Mouse (Mus musculus) megakaryocyte, embryonic 14.5 days (primary cell): ENCODE measurements around the gene Gusb. TPM values are rescaled to one million over a fixed set of nuclear protein-coding genes. Genes with fewer than 3 reads are reported as not detected.

ENCODE experiments used
- H3K27me3 ChIP-seq: replicated peaks from 2 replicates; pipeline ENCODE3; 2012; ENCODE audit warnings: inconsistent platforms
- H3K36me3 ChIP-seq: replicated peaks from 2 replicates; pipeline ENCODE3; 2012; ENCODE audit warnings: low read length, inconsistent platforms, mixed read lengths
- H3K4me1 ChIP-seq: 2 replicates; pipeline ENCODE4 v1.6.1; 2012; ENCODE audit warnings: inconsistent platforms
- H3K4me3 ChIP-seq: replicated peaks from 2 replicates; pipeline ENCODE3; 2012; ENCODE audit warnings: moderate library complexity, mild to moderate bottlenecking, inconsistent platforms
- H3K9me3 ChIP-seq: 2 replicates; pipeline ENCODE4 v1.6.1; 2012; ENCODE audit warnings: inconsistent platforms
- FLI1 ChIP-seq: IDR thresholded peaks from 2 replicates; pipeline ENCODE4 v1.6.1; 2012; ENCODE audit warnings: low read length, inconsistent platforms, mixed read lengths
- GATA1 ChIP-seq: IDR thresholded peaks from 3 replicates; pipeline ENCODE4 v1.6.1; 2012; ENCODE audit warnings: mixed read lengths, low read length, inconsistent platforms, borderline replicate concordance
- polyA plus RNA-seq: library from polyadenylated mRNA; stranded (reverse); fragments of >175 nt; gene quantifications from 2 replicates; pipeline ENCODE4 v1.2.3, GENCODE M21; 2012; ENCODE audit warnings: low replicate concordance; ENCODE audit not compliant: insufficient read depth

The Gusb gene
- polyA plus RNA-seq, 1 experiment, result 20.3 TPM

- Histone ChIP-seq H3K9me3 (no peaks in the 10 kb centered on the region), H3K27me3 (no peaks in the 10 kb centered on the region), H3K4me3 (peak overlapping the region; percentile 8), H3K36me3 (peaks cover 41% of the 10 kb centered on the region), H3K4me1 (peaks cover 63% of the 10 kb centered on the region)
- TF ChIP-seq GATA1 (no peak), FLI1 (no peak)
These were observed 25.1 kb downstream of the Gusb start for GRCm38 (mm10) chr5:129977768-129978167.

GRCm38 (mm10) chr5:129974866-129975311 is 28.0 kb downstream of the Gusb start:
- Histone ChIP-seq H3K4me1 (peaks cover 72% of the 10 kb centered on the region), H3K27me3 (no peaks in the 10 kb centered on the region), H3K36me3 (peaks cover 42% of the 10 kb centered on the region), H3K4me3 (no peak overlapping the region), H3K9me3 (no peaks in the 10 kb centered on the region)
- TF ChIP-seq GATA1, result no peak
- TF ChIP-seq FLI1, result no peak

GRCm38 (mm10) chr5:129974354-129974753 is 28.5 kb downstream of the Gusb start:
- Histone ChIP-seq H3K27me3 (no peaks in the 10 kb centered on the region), H3K4me1 (peaks cover 67% of the 10 kb centered on the region), H3K36me3 (peaks cover 42% of the 10 kb centered on the region), H3K4me3 (no peak overlapping the region), H3K9me3 (no peaks in the 10 kb centered on the region)
- no peak for TF ChIP-seq GATA1
- no peak for TF ChIP-seq FLI1

- H3K4me1 ChIP-seq, result peaks cover 58% of the 10 kb centered on the region
- TF ChIP-seq FLI1 (no peak), GATA1 (no peak)
- H3K9me3 ChIP-seq, result no peaks in the 10 kb centered on the region
- H3K4me3 ChIP-seq, result no peak overlapping the region
- no peaks in the 10 kb centered on the region for H3K27me3 ChIP-seq
- H3K36me3 ChIP-seq, result peaks cover 33% of the 10 kb centered on the region
These were observed 31.4 kb downstream of the Gusb start for GRCm38 (mm10) chr5:129971491-129971890.

GRCm38 (mm10) chr5:129968417-129968816 is 34.4 kb downstream of the Gusb start:
- no peaks in the 10 kb centered on the region for H3K27me3 ChIP-seq
- no peak overlapping the region for H3K4me3 ChIP-seq
- TF ChIP-seq FLI1 (no peak), GATA1 (no peak)
- peaks cover 20% of the 10 kb centered on the region for H3K36me3 ChIP-seq
- H3K9me3 ChIP-seq, result no peaks in the 10 kb centered on the region
- peaks cover 43% of the 10 kb centered on the region for H3K4me1 ChIP-seq

GRCm38 (mm10) chr5:129966448-129966847 is 36.4 kb downstream of the Gusb start:
- H3K27me3 ChIP-seq, result no peaks in the 10 kb centered on the region
- no peak overlapping the region for H3K4me3 ChIP-seq
- peaks cover 32% of the 10 kb centered on the region for H3K4me1 ChIP-seq
- TF ChIP-seq GATA1 (no peak), FLI1 (no peak)
- H3K36me3 ChIP-seq, result peaks cover 5% of the 10 kb centered on the region
- H3K9me3 ChIP-seq, result no peaks in the 10 kb centered on the region

GRCm38 (mm10) chr5:129963224-129963623 is 39.6 kb downstream of the Gusb start:
- H3K4me3 ChIP-seq, result no peak overlapping the region
- TF ChIP-seq FLI1 (no peak), GATA1 (no peak)
- H3K27me3 ChIP-seq, result no peaks in the 10 kb centered on the region
- peaks cover 24% of the 10 kb centered on the region for H3K36me3 ChIP-seq
- no peaks in the 10 kb centered on the region for H3K9me3 ChIP-seq
- peaks cover 23% of the 10 kb centered on the region for H3K4me1 ChIP-seq

- H3K27me3 ChIP-seq, result no peaks in the 10 kb centered on the region
- TF ChIP-seq FLI1 (no peak), GATA1 (no peak)
- peaks cover 51% of the 10 kb centered on the region for H3K4me1 ChIP-seq
- H3K4me3 ChIP-seq, result peak overlapping the region; percentile 15
- H3K36me3 ChIP-seq, result peaks cover 24% of the 10 kb centered on the region
- no peaks in the 10 kb centered on the region for H3K9me3 ChIP-seq
These were observed 47.1 kb downstream of the Gusb start for GRCm38 (mm10) chr5:129955792-129956191.

- Histone ChIP-seq H3K27me3 (no peaks in the 10 kb centered on the region), H3K4me1 (peaks cover 57% of the 10 kb centered on the region), H3K9me3 (no peaks in the 10 kb centered on the region), H3K36me3 (peaks cover 16% of the 10 kb centered on the region), H3K4me3 (no peak overlapping the region)
- TF ChIP-seq FLI1 (no peak), GATA1 (no peak)
These were observed 48.2 kb downstream of the Gusb start for GRCm38 (mm10) chr5:129954473-129955254.

- H3K4me1 ChIP-seq, result peaks cover 74% of the 10 kb centered on the region
- H3K27me3 ChIP-seq, result no peaks in the 10 kb centered on the region
- peaks cover 7% of the 10 kb centered on the region for H3K36me3 ChIP-seq
- H3K4me3 ChIP-seq, result no peak overlapping the region
- no peaks in the 10 kb centered on the region for H3K9me3 ChIP-seq
- TF ChIP-seq FLI1, result no peak
- TF ChIP-seq GATA1, result no peak
These were observed 50.7 kb downstream of the Gusb start for GRCm38 (mm10) chr5:129952143-129952542.
